Mouse (Mus musculus) ZHBTc4 (cell line): ENCODE measurements around the gene 2810021J22Rik.

Experiments used
- DNase-seq: peaks from one replicate; pipeline ENCODE4 v3.0.0-alpha.2; 2011; ENCODE audit warnings: low read depth, low spot score

The 2810021J22Rik gene

DNA sequence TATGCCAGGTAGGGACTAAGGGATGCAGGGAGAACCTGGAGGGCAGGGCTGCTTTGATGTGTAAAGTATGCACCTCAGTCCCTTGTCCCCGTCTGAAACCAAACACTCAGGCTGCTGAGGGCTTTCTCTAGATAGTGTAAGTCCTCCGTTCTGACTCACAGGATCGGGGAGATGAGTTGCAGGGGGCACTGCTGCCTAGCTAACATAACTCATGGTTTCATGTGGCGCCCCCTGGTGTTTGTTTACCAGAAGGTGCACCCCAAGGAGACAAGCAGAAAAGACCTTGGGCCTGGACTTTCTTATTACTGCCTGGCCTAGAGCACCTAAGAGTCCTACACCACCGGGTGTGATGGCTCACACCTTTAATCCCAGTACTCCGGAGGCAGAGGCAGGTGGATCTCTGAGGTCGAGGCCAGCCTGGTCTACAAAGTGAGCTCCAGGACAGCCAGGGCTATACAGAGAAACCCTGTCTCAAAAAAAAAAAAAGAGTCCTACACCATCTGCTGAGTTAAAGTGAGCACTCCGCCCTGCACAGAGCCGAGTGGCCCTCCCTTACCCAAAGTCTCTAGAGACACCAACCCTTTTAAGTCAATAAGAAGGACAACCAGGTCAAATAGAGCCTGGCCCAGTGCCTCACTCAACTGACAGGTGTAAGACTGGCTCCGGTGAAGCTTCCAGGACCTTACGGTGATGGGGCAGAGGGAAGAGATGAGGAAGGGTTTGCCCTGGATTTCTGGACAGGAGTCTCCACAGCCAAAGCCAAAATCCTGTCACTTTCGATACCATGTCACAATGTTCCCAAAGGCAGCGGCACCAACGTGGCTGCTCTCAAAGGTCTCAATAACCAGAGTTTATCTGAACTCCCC is 50.1 kb downstream of the 2810021J22Rik start:
- peak; percentile 89 for DNase-seq

DNA sequence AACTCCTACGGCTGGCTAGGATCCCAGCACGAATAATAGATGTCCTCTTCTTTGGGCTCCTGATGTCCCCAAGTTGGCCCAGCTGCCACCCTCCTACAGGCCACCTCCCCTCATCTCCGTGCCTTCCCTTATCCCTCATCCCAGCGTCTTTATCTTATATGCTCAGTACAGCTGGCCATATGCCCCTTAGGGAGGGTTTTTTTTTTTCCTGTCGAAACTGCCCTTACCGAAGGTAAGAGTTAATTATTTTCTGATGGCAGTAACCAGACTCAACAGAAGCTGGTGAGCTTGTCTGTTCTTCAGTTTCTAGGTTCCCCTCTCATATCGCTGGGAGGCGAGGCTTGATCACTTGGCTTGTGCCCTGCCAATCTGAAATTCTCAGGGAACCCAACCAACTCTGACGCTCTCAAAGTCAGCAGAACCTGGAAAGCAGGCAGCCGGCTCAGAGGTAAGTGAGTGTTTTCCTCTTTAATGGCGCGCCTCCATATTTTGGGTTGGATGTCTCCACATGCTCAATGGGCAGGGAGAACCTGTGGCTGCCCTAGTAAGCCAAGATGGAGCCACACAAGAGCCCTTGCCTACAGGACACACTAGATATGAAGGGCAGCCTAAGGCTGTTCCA is 50.8 kb downstream of the 2810021J22Rik start, which contains the start of gene Btnl10:
Gene Btnl10, plus strand, starts transcription at position 164 of the 622 bp plus-strand sequence.
- no peak for DNase-seq

DNA sequence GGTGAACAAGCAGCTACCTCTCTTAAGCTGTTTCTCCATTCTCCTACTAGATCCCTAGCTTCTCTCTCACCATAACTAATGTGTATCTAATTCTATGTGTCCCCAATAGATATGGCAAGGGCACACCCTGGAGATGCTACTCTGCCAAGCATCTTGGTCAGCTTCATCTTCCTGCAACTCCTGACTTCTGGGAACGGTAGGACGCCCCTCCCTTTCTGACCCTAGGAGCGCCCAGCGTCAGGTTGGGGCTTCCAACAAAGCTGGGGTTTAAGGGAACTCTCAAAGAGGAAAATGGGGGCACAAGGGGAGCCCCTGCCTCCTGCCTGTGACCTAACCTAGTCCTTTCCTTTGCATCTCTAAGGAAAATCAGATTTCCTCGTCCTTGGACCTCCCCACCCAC is 51.7 kb downstream of the 2810021J22Rik start:
- no peak for DNase-seq

DNA sequence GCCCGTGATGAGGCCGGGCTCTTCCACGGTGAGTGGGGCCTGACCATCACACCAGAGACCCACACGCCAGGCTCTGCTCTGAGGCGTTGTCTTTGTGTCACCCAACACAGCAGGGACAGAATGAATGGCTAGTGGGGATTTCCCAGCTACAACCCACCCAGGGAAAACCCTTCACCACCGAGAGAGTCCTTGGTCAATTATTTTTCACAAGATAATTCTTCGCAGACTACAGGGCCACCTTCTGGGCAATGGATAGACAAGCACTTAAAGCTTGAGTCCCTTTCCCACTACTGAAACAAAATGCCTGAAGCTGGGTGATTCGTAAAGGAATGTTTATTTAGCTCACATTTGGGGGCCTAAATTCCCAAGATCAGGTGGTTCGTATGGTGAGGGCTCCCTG is 55.4 kb downstream of the 2810021J22Rik start:
- DNase-seq, result no peak

DNA sequence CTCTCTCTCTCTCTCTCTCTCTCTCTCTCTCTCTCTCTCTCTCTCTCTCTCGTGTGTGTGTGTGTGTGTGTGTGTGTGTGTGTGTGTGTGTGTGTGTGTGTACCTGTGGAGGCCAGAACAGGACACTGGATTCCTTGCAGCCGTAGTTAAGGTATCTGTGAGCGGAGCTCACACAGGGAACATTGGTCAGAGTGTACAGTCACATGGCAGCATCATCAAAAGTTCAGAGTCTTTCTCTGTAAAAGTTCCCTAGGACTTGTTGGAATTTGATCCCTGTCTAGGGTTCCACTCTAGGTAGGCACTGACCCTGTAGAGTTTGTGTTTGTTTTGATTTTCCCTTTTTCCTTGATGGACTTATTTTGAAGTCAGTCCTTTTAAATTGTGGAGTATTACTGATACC is 59.6 kb downstream of the 2810021J22Rik start:
- DNase-seq, result no peak

DNA sequence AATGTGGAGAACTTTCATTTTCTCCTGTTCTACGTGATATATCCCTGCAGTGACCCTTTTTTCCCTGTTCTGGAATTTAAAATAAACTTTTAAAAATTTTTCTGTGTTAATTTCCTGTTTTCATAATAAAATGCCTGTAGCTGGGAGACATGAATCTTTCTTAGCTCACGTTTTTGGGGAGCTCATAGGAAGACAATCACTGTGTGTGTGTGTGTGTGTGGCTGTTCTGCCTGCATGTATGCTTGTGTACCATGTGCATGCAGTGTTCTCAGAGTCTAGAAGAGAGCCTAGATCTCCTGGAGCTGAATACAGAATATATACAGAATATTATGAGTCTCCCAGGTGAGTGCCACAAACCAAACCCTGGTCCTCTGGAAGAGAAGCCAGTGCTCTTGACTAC is 60.0 kb downstream of the 2810021J22Rik start:
- DNase-seq, result no peak

DNA sequence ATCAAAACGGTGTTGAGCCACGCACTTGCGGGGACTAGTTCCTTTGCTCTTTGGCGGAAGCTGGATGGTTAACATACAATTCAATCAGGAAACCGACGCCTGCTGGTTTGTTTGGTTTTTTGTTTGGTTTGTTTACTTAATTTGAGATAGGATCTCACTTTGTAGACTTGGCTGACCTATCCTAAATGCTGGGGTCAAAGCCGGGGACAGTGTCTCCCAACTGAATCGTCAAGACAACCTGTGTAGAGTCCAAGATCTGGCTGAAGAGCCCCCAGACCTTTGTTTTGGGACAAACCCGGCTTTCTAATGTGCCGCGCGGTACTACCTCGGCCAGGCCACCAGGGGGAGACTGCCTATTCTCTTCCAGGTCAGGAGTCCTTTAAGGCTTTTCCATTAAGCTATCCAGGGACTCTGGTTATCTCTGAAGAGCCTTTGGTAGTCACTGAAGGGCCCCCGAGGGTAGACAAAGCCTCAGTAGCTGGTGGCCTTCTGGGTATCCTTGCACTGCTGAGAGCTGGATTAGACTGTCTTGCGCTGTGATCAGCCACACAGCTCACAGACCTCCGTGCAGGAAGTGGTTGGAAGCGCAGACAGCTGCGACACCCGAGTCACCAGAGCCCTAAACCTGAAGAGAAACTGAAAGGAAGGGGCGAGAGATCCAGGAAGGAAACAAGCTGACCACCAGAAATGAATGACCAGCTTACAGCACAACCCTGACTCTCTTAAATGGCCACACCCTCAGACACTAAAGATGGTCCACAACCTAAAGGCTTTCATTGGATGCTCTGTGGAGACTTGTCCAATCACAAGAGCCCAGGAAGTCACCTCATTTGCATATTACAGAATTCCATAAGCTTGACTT is 61.0 kb downstream of the 2810021J22Rik start:
- peak; percentile 64 for DNase-seq

DNA sequence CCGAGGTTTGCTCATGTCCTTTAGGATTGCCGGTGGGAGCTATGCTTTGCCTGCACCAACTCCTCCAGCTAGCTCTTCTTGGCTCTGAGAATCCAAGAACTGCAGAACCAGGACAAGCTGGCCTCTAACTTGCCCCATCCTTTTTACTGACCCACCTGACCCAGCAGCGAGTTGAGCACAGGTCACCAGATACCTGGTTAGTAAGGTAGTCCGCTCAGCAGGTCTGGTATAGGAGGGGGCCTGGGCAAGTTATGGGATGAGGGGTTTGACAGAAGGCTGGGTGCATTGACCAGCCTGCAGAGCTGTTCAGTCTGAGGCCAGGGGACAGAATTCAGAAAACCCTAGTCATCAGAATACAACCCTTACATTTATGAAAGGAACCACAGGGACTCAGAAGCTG is 62.0 kb downstream of the 2810021J22Rik start:
- no peak for DNase-seq

DNA sequence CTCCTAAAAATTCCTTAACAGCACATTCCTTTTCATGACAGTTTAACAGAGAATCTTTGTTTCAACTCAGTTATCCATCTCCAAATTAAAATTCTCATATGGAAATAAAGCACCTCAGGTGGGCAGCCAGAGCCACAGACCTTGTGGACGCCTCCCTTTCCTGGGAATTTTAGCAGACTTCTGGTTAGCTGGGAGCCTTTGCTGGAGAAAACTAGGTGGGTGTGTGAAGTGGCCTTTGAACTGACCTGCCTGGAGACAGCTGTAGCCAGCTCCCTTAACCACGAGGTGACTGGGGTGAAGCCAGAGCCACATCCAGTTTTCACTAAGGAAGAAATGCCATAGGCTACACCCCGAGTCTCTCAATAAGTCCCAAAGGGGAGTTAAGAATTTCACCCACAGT is 62.6 kb downstream of the 2810021J22Rik start:
- no peak for DNase-seq

DNA sequence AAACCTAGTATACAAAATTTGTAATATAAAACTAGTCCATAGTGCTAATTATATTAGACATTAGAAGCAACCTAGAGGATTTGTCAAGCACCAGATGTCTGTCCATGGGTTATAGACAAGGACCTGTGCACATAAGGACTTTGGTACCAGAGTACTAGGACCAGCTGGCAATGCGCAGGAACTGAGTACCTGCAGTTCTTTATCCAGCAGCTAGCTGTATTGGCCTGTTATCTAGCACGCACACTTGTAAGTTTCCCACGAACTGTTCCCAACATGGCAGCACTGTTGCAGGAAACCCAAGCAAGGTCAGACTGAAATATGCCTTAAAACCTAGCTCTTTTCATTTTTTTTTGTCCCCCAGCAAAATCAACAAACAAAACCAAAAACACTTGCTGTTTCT is 63.2 kb downstream of the 2810021J22Rik start:
- no peak for DNase-seq

DNA sequence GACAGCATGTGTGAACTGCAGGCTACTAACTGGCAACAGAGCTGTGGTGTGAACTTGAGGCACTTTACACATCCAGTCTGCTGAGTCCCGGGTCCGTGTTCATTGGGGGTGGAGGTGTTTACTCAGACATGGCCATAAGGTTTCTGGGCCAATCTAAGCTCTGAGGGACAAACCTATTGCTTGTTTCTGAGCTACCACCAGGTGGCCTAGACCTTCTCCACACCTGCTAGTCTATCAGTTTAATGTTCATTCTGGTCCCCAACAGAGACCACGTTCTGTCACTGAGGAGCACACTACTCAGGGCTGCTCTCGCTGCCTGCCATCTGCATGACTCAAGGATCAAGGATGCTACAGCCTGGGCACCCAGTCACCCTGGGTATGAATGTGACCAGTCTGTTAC is 64.6 kb downstream of the 2810021J22Rik start:
- no peak for DNase-seq
